Mouse (Mus musculus): ENCODE measurements around the gene Ndufs4. TPM values are rescaled to one million over a fixed set of nuclear protein-coding genes. Genes with fewer than 3 reads are reported as not detected.

The Ndufs4 gene
- total RNA-seq, 4 experiments from 2014 or later, result 594 to 617 (median 604) TPM

Other genes starting within 250 kb of the Ndufs4 start
- gene Fst, start 70.7 kb upstream of the Ndufs4 start, total RNA-seq (2022), result 1 to 10 TPM in 1 of 4 experiments, under 1 TPM in 3; 0.33 to 1.2 (median 0.74) TPM